ENCODE assay signal across 8 mouse cellular contexts in the genomic region with DNA sequence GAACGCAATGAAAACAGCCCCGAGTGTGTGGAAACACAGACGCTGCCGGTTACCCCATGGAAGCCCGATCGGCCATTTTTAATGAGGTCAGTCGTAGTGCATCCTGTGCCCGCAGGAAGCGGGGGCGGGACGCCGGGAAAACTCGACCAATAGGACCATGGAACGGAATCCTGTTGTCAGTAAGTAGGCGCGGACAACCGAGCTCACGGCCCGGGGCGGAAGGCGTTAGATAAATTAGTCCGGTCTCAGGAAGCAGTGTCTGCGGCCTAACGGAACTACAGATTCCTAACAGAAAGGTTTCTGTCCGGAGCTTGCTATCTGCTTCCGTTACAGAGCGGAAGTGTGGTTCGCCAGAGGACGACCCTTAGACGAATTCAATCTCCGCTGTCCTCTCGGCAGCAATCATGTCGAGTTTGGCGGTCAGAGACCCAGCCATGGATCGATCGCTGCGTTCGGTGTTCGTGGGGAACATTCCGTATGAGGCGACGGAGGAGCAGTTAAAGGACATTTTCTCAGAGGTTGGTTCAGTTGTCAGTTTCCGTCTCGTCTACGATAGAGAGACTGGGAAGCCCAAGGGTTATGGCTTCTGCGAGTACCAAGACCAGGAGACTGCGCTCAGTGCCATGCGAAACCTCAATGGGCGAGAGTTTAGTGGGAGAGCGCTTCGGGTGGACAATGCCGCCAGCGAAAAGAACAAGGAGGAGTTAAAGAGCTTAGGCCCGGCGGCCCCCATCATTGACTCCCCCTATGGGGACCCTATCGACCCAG. TPM values are rescaled to one million over a fixed set of nuclear protein-coding genes. Genes with fewer than 3 reads are reported as not detected.
DNase-seq lines count a peak whose midpoint lies in the region; ATAC-seq and TF ChIP-seq lines count a peak whose summit lies in the region.

A gene (plus strand): TSS at position 176 of the 768 bp plus-strand sequence.

- peak; percentile 99 for DNase-seq in cerebellum, adult 11 months
- DNase-seq in forebrain, embryonic 14.5 days (ENCODE audit: low spot score) = peak; percentile 100
- DNase-seq in heart, postnatal 14 days = peak; percentile 99
- peak; percentile 100 for DNase-seq in layer of hippocampus, adult 11-12 months (ENCODE audit: low spot score)
- peak; percentile 100 for DNase-seq in lung, adult 18-20 months
- DNase-seq in testis, postnatal 14 days (ENCODE audit: low spot score) = peak; percentile 99

- TF ChIP-seq CTCF in E14TG2a.4 (conservative IDR thresholded peaks at IDR 0.05; ENCODE audit: low read length) = no peak

- H3K27ac ChIP-seq in forebrain, embryonic 14.5 days (ENCODE audit: low read depth, low read length) = peak within 1 kb of the TSS; percentile 77
- peak within 1 kb of the TSS; percentile 90 for H3K27ac ChIP-seq in neural tube, embryonic 15.5 days (replicated peaks)

- H3K36me3 ChIP-seq in E14TG2a.4 (ENCODE audit: insufficient read depth, low read length) = peaks cover 39% of the 10 kb centered on the region
- H3K36me3 ChIP-seq in forebrain, embryonic 14.5 days (ENCODE audit: control insufficient read depth, insufficient read depth, low read length) = peaks cover 23% of the 10 kb centered on the region
- peaks cover 26% of the 10 kb centered on the region for H3K36me3 ChIP-seq in neural tube, embryonic 15.5 days

- intact Hi-C loops in heart, postnatal 14 days (cut with DNase I) = loop anchor here (10.0 kb wide), 1 partner anchor 672 kb away; no protein-coding TSS in a partner anchor

- ATAC-seq in forebrain, embryonic 14.5 days = peak; percentile 100
- peak; percentile 99 for ATAC-seq in neural tube, embryonic 15.5 days (ENCODE audit: low FRiP score)

- H3K4me1 ChIP-seq in E14TG2a.4 (replicated peaks; ENCODE audit: low read depth, low read length) = peaks cover 36% of the 10 kb centered on the region
- peaks cover 9% of the 10 kb centered on the region for H3K4me1 ChIP-seq in forebrain, embryonic 14.5 days (ENCODE audit: control insufficient read depth, insufficient read depth, low read length)
- H3K4me1 ChIP-seq in neural tube, embryonic 15.5 days = peaks cover 24% of the 10 kb centered on the region

- H3K4me3 ChIP-seq in E14TG2a.4 (replicated peaks; ENCODE audit: low read length) = peak within 1 kb of the TSS; percentile 98
- H3K4me3 ChIP-seq in forebrain, embryonic 14.5 days (ENCODE audit: low read depth, low read length) = peak within 1 kb of the TSS; percentile 79
- H3K4me3 ChIP-seq in neural tube, embryonic 15.5 days (replicated peaks) = peak within 1 kb of the TSS; percentile 63

- WGBS in forebrain, embryonic 14.5 days = 2% methylated on average over 56 of the region's 56 CpGs
- WGBS in neural tube, embryonic 15.5 days = 3% methylated on average over 56 of the region's 56 CpGs

- no peaks in the 10 kb centered on the region for H3K9me3 ChIP-seq in E14TG2a.4 (ENCODE audit: low read length)
- no peaks in the 10 kb centered on the region for H3K9me3 ChIP-seq in forebrain, embryonic 14.5 days (replicated peaks; ENCODE audit: control insufficient read depth, low read length)
- H3K9me3 ChIP-seq in neural tube, embryonic 15.5 days (replicated peaks) = no peaks in the 10 kb centered on the region

- peak within 1 kb of the TSS; percentile 70 for H3K9ac ChIP-seq in forebrain, embryonic 14.5 days (ENCODE audit: low read length)
- peak within 1 kb of the TSS; percentile 69 for H3K9ac ChIP-seq in neural tube, embryonic 15.5 days (replicated peaks)

- H3K27me3 ChIP-seq in E14TG2a.4 (ENCODE audit: insufficient read depth, low read length) = no peaks in the 10 kb centered on the region
- no peaks in the 10 kb centered on the region for H3K27me3 ChIP-seq in forebrain, embryonic 14.5 days (replicated peaks; ENCODE audit: control insufficient read depth, insufficient read depth, low read length)
- H3K27me3 ChIP-seq in neural tube, embryonic 15.5 days (replicated peaks) = no peaks in the 10 kb centered on the region

- peak within 1 kb of the TSS; percentile 74 for H3K4me2 ChIP-seq in forebrain, embryonic 14.5 days (ENCODE audit: low read length)
- peak within 1 kb of the TSS; percentile 89 for H3K4me2 ChIP-seq in neural tube, embryonic 15.5 days

RNA-seq across cellular contexts. Expression of the gene that starts here (rescaled TPM):
- polyA plus RNA-seq in forebrain, embryonic 14.5 days (2014; fragmentation: Nextera tagmentation; extraction: Ambion mirVana) = 54.7 and 56.6 TPM in 2 replicates
- 10 to 100 TPM; 33.4 to 35.3 TPM for total RNA-seq in heart, postnatal 14 days (2021)
- polyA plus RNA-seq in neural tube, embryonic 15.5 days (2015; fragmentation: Nextera tagmentation; extraction: Ambion mirVana) = 65.4 and 72.7 TPM in 2 replicates

Comparison
In these comparisons a context has a peak if more than half of its experiments do, and no peak if none do; other contexts are left out.
1. Peak in every context shown above with its lines: DNase-seq, ATAC-seq, H3K4me3 ChIP-seq and H3K27ac ChIP-seq.